Mouse (Mus musculus): ENCODE data around the gene Serpina3g. TPM values are rescaled to one million over a fixed set of nuclear protein-coding genes. Genes with fewer than 3 reads are reported as not detected.

The Serpina3g gene
- total and polyA plus RNA-seq, 2 experiments from 2014 or later = 0.78 to 1.7 TPM

DNA sequence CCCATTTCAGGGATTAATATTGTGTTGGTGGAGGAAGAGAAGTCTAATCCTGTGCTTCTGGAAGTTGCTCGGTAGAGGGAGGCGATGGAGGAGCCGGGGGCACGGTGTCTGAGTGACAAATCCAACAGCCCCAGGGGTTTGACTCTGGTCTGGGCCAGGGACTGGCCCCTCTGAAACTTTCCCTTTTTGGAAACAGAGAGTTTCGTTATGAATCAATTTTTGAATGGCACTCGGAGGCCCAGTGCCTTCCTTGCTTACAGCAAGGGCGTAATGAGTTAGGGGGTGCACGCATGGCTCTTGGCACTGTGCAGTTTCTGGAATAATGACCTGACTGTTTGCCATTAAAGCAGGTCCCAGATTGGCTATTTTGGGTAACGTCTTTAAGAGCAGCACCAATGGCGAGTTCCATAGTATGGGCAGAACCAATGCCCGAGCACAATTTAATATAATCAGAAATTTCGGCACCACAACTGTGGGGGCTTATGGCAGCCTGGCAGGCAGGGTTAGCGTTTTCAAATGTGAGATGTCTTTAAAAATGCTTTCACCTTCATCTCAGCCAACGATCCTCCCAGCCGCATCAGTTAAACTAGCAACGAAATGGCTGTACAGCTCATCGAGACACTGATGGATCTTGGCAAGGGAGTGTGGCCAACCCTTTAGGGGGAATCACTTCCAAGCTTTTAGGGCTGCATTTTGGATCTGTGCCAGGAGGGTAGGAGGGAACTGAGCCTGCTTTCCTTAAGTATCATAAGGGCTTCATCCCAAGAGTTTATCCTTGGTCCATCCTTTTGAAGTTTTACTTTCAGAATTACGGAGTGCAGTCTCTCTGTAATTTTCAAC lies 42.4 kb downstream of the Serpina3g start:
- no peak overlapping the region for H3K4me2 ChIP-seq (ENCODE audit: low read depth, low read length)
- H3K9ac ChIP-seq (replicated peaks; ENCODE audit: low read length) = no peak overlapping the region

DNA sequence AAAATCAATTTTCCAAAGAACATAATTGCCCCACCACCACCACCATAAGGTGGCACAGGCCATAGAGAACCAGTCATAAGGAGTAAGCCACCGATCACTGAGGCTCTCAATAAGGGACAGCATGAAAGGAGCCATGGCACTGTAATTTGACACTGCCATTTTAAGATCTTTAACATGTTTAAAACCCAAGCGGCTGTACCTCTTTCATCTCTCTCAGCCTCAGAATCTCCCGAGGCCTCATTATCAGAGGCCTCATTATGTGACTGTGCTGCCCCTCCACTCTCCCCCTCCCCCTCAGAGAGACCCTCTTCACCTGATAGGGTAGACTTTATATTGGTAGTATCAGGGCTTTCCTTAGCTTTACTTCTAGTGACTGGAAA lies 43.0 kb downstream of the Serpina3g start:
- Histone ChIP-seq H3K4me1 (ENCODE audit: insufficient read depth, low read length) (no peaks in the 10 kb centered on the region), H3K27ac (no peak overlapping the region), H3K4me3 (ENCODE audit: low read length) (no peak overlapping the region), H3K36me3 (ENCODE audit: insufficient read depth, low read length) (no peaks in the 10 kb centered on the region), H3K27me3 (ENCODE audit: insufficient read depth, low read length) (no peaks in the 10 kb centered on the region), H3K4me2 (ENCODE audit: low read depth, low read length) (no peak overlapping the region), H3K9me3 (ENCODE audit: low read length) (no peaks in the 10 kb centered on the region), H3K9ac (replicated peaks; ENCODE audit: low read length) (no peak overlapping the region)
- no peak for TF ChIP-seq CTCF (IDR thresholded peaks at IDR 0.05; ENCODE audit: low read depth)
- ATAC-seq = no peak
- WGBS = 23% methylated on average over 3 of the region's 3 CpGs
- no peak for DNase-seq (ENCODE audit: low spot score)

More for the DNA sequence above, 42.4 kb downstream of the Serpina3g start:
- ATAC-seq (no peak), DNase-seq (ENCODE audit: low spot score) (peak; percentile 25)
- no peak for TF ChIP-seq CTCF (IDR thresholded peaks at IDR 0.05; ENCODE audit: low read depth)
- H3K27me3 ChIP-seq (ENCODE audit: insufficient read depth, low read length) = no peaks in the 10 kb centered on the region
- H3K4me3 ChIP-seq (ENCODE audit: low read length) = no peak overlapping the region
- H3K27ac ChIP-seq = no peak overlapping the region
- no peaks in the 10 kb centered on the region for H3K4me1 ChIP-seq (ENCODE audit: insufficient read depth, low read length)
- 71% methylated on average over 18 of the region's 18 CpGs for WGBS
- no peaks in the 10 kb centered on the region for H3K9me3 ChIP-seq (ENCODE audit: low read length)
- H3K36me3 ChIP-seq (ENCODE audit: insufficient read depth, low read length) = no peaks in the 10 kb centered on the region

- no peak overlapping the region for H3K4me2 ChIP-seq (ENCODE audit: low read depth, low read length)
- H3K4me1 ChIP-seq (ENCODE audit: insufficient read depth, low read length) = no peaks in the 10 kb centered on the region
- no peaks in the 10 kb centered on the region for H3K9me3 ChIP-seq (ENCODE audit: low read length)
- no peak for TF ChIP-seq CTCF (IDR thresholded peaks at IDR 0.05; ENCODE audit: low read depth)
- H3K27ac ChIP-seq = no peak overlapping the region
- DNase-seq (ENCODE audit: low spot score) (no peak), ATAC-seq (no peak)
- 93% methylated on average over 11 of the region's 11 CpGs for WGBS
- no peaks in the 10 kb centered on the region for H3K36me3 ChIP-seq (ENCODE audit: insufficient read depth, low read length)
- no peaks in the 10 kb centered on the region for H3K27me3 ChIP-seq (ENCODE audit: insufficient read depth, low read length)
- H3K4me3 ChIP-seq (ENCODE audit: low read length) = no peak overlapping the region
- no peak overlapping the region for H3K9ac ChIP-seq (replicated peaks; ENCODE audit: low read length)
Observed at GRCm38 (mm10) chr12:104283380-104283779, 47.3 kb downstream of the Serpina3g start.

- TF ChIP-seq CTCF (IDR thresholded peaks at IDR 0.05; ENCODE audit: low read depth) = no peak
- Histone ChIP-seq H3K27me3 (ENCODE audit: insufficient read depth, low read length) (no peaks in the 10 kb centered on the region), H3K4me3 (ENCODE audit: low read length) (no peak overlapping the region), H3K36me3 (ENCODE audit: insufficient read depth, low read length) (no peaks in the 10 kb centered on the region), H3K4me1 (ENCODE audit: insufficient read depth, low read length) (no peaks in the 10 kb centered on the region), H3K9ac (replicated peaks; ENCODE audit: low read length) (no peak overlapping the region), H3K9me3 (ENCODE audit: low read length) (no peaks in the 10 kb centered on the region), H3K27ac (no peak overlapping the region), H3K4me2 (ENCODE audit: low read depth, low read length) (no peak overlapping the region)
- ATAC-seq = no peak
- no peak for DNase-seq (ENCODE audit: low spot score)
Observed at GRCm38 (mm10) chr12:104288336-104288735, 52.3 kb downstream of the Serpina3g start.

- ATAC-seq = no peak
- no peaks in the 10 kb centered on the region for H3K4me1 ChIP-seq (ENCODE audit: insufficient read depth, low read length)
- 46% methylated on average over 4 of the region's 4 CpGs for WGBS
Observed at GRCm38 (mm10) chr12:104289872-104290271, 53.8 kb downstream of the Serpina3g start.

More at GRCm38 (mm10) chr12:104289872-104290271, 53.8 kb downstream of the Serpina3g start:
- H3K9ac ChIP-seq (replicated peaks; ENCODE audit: low read length) = no peak overlapping the region
- no peak for TF ChIP-seq CTCF (IDR thresholded peaks at IDR 0.05; ENCODE audit: low read depth)
- no peaks in the 10 kb centered on the region for H3K27me3 ChIP-seq (ENCODE audit: insufficient read depth, low read length)
- no peak overlapping the region for H3K4me2 ChIP-seq (ENCODE audit: low read depth, low read length)
- no peak overlapping the region for H3K27ac ChIP-seq
- DNase-seq (ENCODE audit: low spot score) = no peak
- no peak overlapping the region for H3K4me3 ChIP-seq (ENCODE audit: low read length)
- H3K36me3 ChIP-seq (ENCODE audit: insufficient read depth, low read length) = no peaks in the 10 kb centered on the region
- H3K9me3 ChIP-seq (ENCODE audit: low read length) = no peaks in the 10 kb centered on the region

Other genes with a start within 250 kb of the Serpina3g start
- gene Serpina11, start 246.3 kb upstream of the Serpina3g start, total RNA-seq (2014; rRNA removed) = not detected in 2 replicates
- 0.13 TPM in 1 of 2 replicates, not detected in the other for gene Serpina11, start 246.3 kb upstream of the Serpina3g start, polyA plus RNA-seq (2015; fragmentation: Nextera tagmentation; extraction: Ambion mirVana)
- not detected in 2 replicates for gene Serpina9, start 222.5 kb upstream of the Serpina3g start, total RNA-seq (2014; rRNA removed)
- 0.38 and 0.43 TPM in 2 replicates for gene Serpina9, start 222.5 kb upstream of the Serpina3g start, polyA plus RNA-seq (2015; fragmentation: Nextera tagmentation; extraction: Ambion mirVana)
- gene Serpina12, start 191.8 kb upstream of the Serpina3g start, total RNA-seq (2014; rRNA removed) = not detected in 2 replicates
- gene Serpina12, start 191.8 kb upstream of the Serpina3g start, polyA plus RNA-seq (2015; fragmentation: Nextera tagmentation; extraction: Ambion mirVana) = not detected in 2 replicates
- gene Serpina5, start 135.1 kb upstream of the Serpina3g start, total RNA-seq (2014; rRNA removed) = 0.21 TPM in 1 of 2 replicates, not detected in the other
- gene Serpina5, start 135.1 kb upstream of the Serpina3g start, polyA plus RNA-seq (2015; fragmentation: Nextera tagmentation; extraction: Ambion mirVana) = not detected in 2 replicates
- not detected in 2 replicates for gene Serpina3a, start 123.5 kb upstream of the Serpina3g start, total RNA-seq (2014; rRNA removed)
- gene Serpina3a, start 123.5 kb upstream of the Serpina3g start, polyA plus RNA-seq (2015; fragmentation: Nextera tagmentation; extraction: Ambion mirVana) = not detected in 2 replicates
- not detected in 2 replicates for gene Serpina3b, start 108.2 kb upstream of the Serpina3g start, total RNA-seq (2014; rRNA removed)
- not detected in 2 replicates for gene Serpina3b, start 108.2 kb upstream of the Serpina3g start, polyA plus RNA-seq (2015; fragmentation: Nextera tagmentation; extraction: Ambion mirVana)
- gene Serpina3c, start 82.4 kb upstream of the Serpina3g start, total RNA-seq (2014; rRNA removed) = not detected in 2 replicates
- gene Serpina3c, start 82.4 kb upstream of the Serpina3g start, polyA plus RNA-seq (2015; fragmentation: Nextera tagmentation; extraction: Ambion mirVana) = 0.08 and 0.09 TPM in 2 replicates
- 0.43 TPM in 1 of 2 replicates, not detected in the other for gene Serpina3f, start 21.7 kb upstream of the Serpina3g start, total RNA-seq (2014; rRNA removed)
- gene Serpina3f, start 21.7 kb upstream of the Serpina3g start, polyA plus RNA-seq (2015; fragmentation: Nextera tagmentation; extraction: Ambion mirVana) = 0.09 TPM in 2 replicates
- 1.6 TPM in 1 of 2 replicates, not detected in the other for gene Serpina3i, start 26.9 kb downstream of the Serpina3g start, total RNA-seq (2014; rRNA removed)
- gene Serpina3i, start 26.9 kb downstream of the Serpina3g start, polyA plus RNA-seq (2015; fragmentation: Nextera tagmentation; extraction: Ambion mirVana) = not detected in 2 replicates
- gene Serpina3j, start 78.3 kb downstream of the Serpina3g start, total RNA-seq (2014; rRNA removed) = not detected in 2 replicates
- gene Serpina3j, start 78.3 kb downstream of the Serpina3g start, polyA plus RNA-seq (2015; fragmentation: Nextera tagmentation; extraction: Ambion mirVana) = not detected in 2 replicates
- not detected in 2 replicates for gene Serpina3k, start 102.2 kb downstream of the Serpina3g start, total RNA-seq (2014; rRNA removed)
- not detected in 2 replicates for gene Serpina3k, start 102.2 kb downstream of the Serpina3g start, polyA plus RNA-seq (2015; fragmentation: Nextera tagmentation; extraction: Ambion mirVana)
- not detected in 2 replicates for gene Serpina3m, start 102.2 kb downstream of the Serpina3g start, total RNA-seq (2014; rRNA removed)
- not detected in 2 replicates for gene Serpina3m, start 102.2 kb downstream of the Serpina3g start, polyA plus RNA-seq (2015; fragmentation: Nextera tagmentation; extraction: Ambion mirVana)
- gene Serpina3n, start 170.5 kb downstream of the Serpina3g start, total RNA-seq (2014; rRNA removed) = 12.1 and 14.8 TPM in 2 replicates
- gene Serpina3n, start 170.5 kb downstream of the Serpina3g start, polyA plus RNA-seq (2015; fragmentation: Nextera tagmentation; extraction: Ambion mirVana) = 6.7 and 8.5 TPM in 2 replicates
- gene Gsc, start 237.1 kb downstream of the Serpina3g start, total RNA-seq (2014; rRNA removed) = not detected in 2 replicates
- not detected in 2 replicates for gene Gsc, start 237.1 kb downstream of the Serpina3g start, polyA plus RNA-seq (2015; fragmentation: Nextera tagmentation; extraction: Ambion mirVana)

Data from hindbrain, postnatal 0 days (tissue).